Mouse (Mus musculus): ENCODE results near the gene Gm15023.
"Not testable (repeated sequence)": the region's sequence is repeated elsewhere in the genome, so short reads cannot be mapped to it uniquely, and the experiment has no call there.

Gene Gm15023

GRCm38 (mm10) chrX:135177532-135177931 is at the start of gene Gm15023:
Gene Gm15023, minus strand, starts transcription at chrX:135177632.
- DNase-seq (ENCODE audit: low spot score) = not testable (repeated sequence)

- no peak for DNase-seq (ENCODE audit: low spot score)
These were observed 33.2 kb upstream of the Gm15023 start, which contains the start of gene Tceal6 for GRCm38 (mm10) chrX:135210436-135211221. Gene Tceal6, minus strand, starts transcription at chrX:135210687.

- DNase-seq (ENCODE audit: low spot score) = not testable (repeated sequence)
These were observed 32.5 kb upstream of the Gm15023 start for GRCm38 (mm10) chrX:135209773-135210435.

GRCm38 (mm10) chrX:135189924-135190323 is 12.5 kb upstream of the Gm15023 start:
- not testable (repeated sequence) for DNase-seq (ENCODE audit: low spot score)

- DNase-seq (ENCODE audit: low spot score) = not testable (repeated sequence)
These were observed 11.2 kb upstream of the Gm15023 start for GRCm38 (mm10) chrX:135188661-135189060.

Data from ovary, postnatal 10 days (tissue).